Mouse (Mus musculus) hindbrain, embryonic 16.5 days (tissue): ENCODE measurements around the gene Cpn1. TPM values are rescaled to one million over a fixed set of nuclear protein-coding genes. Genes with fewer than 3 reads are reported as not detected.

ENCODE experiments used
- ATAC-seq: fragments of 200-750 bp; cut with Nextera tagmentation; 2 replicates; pipeline ENCODE4 v1.8.0; 2017; ENCODE audit warnings: moderate TSS enrichment, moderate library complexity
- H3K27ac ChIP-seq: fragments of 300-500 bp; sonication (generic); 2 replicates; pipeline ENCODE4 v1.5.1; 2014; ENCODE audit warnings: low read depth, mild to moderate bottlenecking, control low read depth, low read length, moderate library complexity
- H3K27me3 ChIP-seq: fragments of 300-500 bp; sonication (generic); replicated peaks from 2 replicates; pipeline ENCODE4 v1.6.1; 2014; ENCODE audit warnings: low read length; ENCODE audit not compliant: control insufficient read depth, insufficient read depth
- H3K36me3 ChIP-seq: fragments of 300-500 bp; sonication (generic); 2 replicates; pipeline ENCODE4 v1.6.1; 2014; ENCODE audit warnings: mild to moderate bottlenecking, low read length, moderate library complexity, mixed read lengths; ENCODE audit not compliant: control insufficient read depth, insufficient read depth
- H3K4me1 ChIP-seq: fragments of 300-500 bp; sonication (generic); 2 replicates; pipeline ENCODE4 v1.6.1; 2014; ENCODE audit warnings: low read depth, low read length; ENCODE audit not compliant: control insufficient read depth, insufficient read depth
- H3K4me2 ChIP-seq: fragments of 300-500 bp; sonication (generic); 2 replicates; pipeline ENCODE4 v1.6.1; 2014; ENCODE audit warnings: mild to moderate bottlenecking, low read length, control low read depth, moderate library complexity
- H3K4me3 ChIP-seq: fragments of 300-500 bp; sonication (generic); 2 replicates; pipeline ENCODE4 v1.5.1; 2014; ENCODE audit warnings: mild to moderate bottlenecking, low read length, control low read depth, moderate library complexity
- H3K9ac ChIP-seq: fragments of 300-500 bp; sonication (generic); 2 replicates; pipeline ENCODE4 v1.6.1; 2014; ENCODE audit warnings: low read depth, mild to moderate bottlenecking, control low read depth, low read length, moderate library complexity
- H3K9me3 ChIP-seq: fragments of 300-500 bp; sonication (generic); 2 replicates; pipeline ENCODE4 v1.6.1; 2014; ENCODE audit warnings: mild to moderate bottlenecking, low read length, moderate library complexity; ENCODE audit not compliant: control insufficient read depth
- WGBS: fragments of 180-500 bp; shearing (Covaris S2); extraction: QIAGEN DNeasy Blood & Tissue Kit; methylation state at CpG from one replicate; pipeline ENCODE4 v1.1.7; 2014; 5-methylcytosine and 5-hydroxymethylcytosine counted together
- polyA plus RNA-seq: library from polyadenylated mRNA; unstranded; fragments of >200 nt; fragmentation: Nextera tagmentation; extraction: Ambion mirVana; gene quantifications from 2 replicates; pipeline ENCODE4 v1.2.1, GENCODE M21; 2015

The Cpn1 gene
- polyA plus RNA-seq, 1 experiment from 2014 or later, result 0.26 TPM

DNA sequence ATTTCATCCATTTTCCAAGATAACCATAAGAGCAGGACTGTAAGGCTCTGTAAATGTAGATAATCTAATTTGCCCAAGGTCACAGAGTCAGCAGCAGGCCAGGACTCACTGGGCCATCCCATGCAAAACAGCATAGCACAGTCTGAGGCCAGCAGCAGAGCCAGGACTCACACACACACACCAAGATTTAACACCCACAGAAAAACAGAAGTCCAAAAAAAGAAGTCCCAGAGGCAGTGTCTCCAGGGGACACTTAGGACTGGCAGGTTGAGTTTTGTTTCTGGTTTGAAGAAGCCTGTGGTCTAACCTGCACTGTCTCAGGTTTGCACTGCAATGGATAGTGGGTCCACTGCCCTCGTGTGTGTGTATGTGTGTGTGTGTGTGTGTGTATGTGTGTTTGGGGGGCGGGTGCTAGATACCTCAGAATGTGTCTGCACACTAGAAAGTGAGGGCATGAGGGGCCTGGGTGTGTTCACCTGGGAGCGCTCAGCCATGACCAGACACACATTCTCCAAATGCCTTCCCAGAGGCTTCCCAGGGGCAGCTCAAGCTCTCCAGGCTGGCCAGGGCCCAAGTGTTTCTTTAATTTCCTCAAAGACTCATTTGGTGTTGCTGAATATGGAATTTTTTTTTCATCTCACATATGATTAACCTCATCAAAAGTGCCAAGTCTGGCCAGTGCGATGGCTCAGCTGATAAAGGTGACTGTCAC lies 73.4 kb downstream of the Cpn1 start:
- Histone ChIP-seq H3K4me3 (no peak overlapping the region), H3K4me1 (no peaks in the 10 kb centered on the region), H3K27me3 (no peaks in the 10 kb centered on the region), H3K9me3 (no peaks in the 10 kb centered on the region), H3K36me3 (peaks cover 3% of the 10 kb centered on the region; the same call in 1 of the 2 replicates), H3K9ac (no peak overlapping the region), H3K27ac (no peak overlapping the region), H3K4me2 (no peak overlapping the region)
- 92% methylated on average over 4 of the region's 4 CpGs for WGBS
- ATAC-seq, result no peak

DNA sequence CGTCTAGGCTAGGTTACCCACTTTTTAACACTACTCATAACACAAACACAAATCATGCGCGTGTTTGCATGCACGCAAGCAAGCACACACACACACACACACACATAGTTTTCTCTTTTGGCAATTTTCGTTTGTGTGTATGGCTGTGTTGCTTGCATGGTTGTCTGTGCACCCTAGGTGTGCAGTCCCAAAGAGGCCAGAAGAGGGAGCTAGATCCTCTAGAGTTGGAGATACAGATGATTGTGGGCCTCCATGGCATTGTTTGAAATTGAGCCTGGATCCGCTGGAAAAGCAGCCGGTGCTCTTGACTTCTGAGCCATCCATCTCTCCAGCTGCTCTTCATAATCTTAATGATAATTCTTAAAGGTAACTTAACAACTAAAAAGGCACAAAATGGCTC lies 79.9 kb downstream of the Cpn1 start:
- no peak overlapping the region for H3K4me2 ChIP-seq
- H3K4me3 ChIP-seq, result no peak overlapping the region
- no peak overlapping the region for H3K27ac ChIP-seq
- H3K9ac ChIP-seq, result no peak overlapping the region
- peaks cover 13% of the 10 kb centered on the region for H3K36me3 ChIP-seq
- ATAC-seq, result no peak
- 97% methylated on average over 7 of the region's 7 CpGs for WGBS
- H3K27me3 ChIP-seq, result no peaks in the 10 kb centered on the region
- H3K4me1 ChIP-seq, result no peaks in the 10 kb centered on the region
- no peaks in the 10 kb centered on the region for H3K9me3 ChIP-seq

Other genes starting within 250 kb of the Cpn1 start
- 7.3 and 7.7 TPM in 2 replicates for gene Cutc, start 233.6 kb downstream of the Cpn1 start, polyA plus RNA-seq
- gene Cox15, start 233.6 kb downstream of the Cpn1 start, polyA plus RNA-seq, result 11.8 and 13.2 TPM in 2 replicates
- gene Abcc2, start 204.4 kb downstream of the Cpn1 start, polyA plus RNA-seq, result 0.04 and 0.12 TPM in 2 replicates
- gene Dnmbp, start 46.4 kb downstream of the Cpn1 start, polyA plus RNA-seq, result 8.1 and 8.9 TPM in 2 replicates
- gene Cyp2c23, start 42.7 kb upstream of the Cpn1 start, polyA plus RNA-seq, result 0.07 TPM in 1 of 2 replicates, not detected in the other
- gene Erlin1, start 83.2 kb upstream of the Cpn1 start, polyA plus RNA-seq, result 21.7 and 23.3 TPM in 2 replicates
- 54.3 and 57.0 TPM in 2 replicates for gene Chuk, start 120.9 kb upstream of the Cpn1 start, polyA plus RNA-seq
- 28.0 TPM in 2 replicates for gene Cwf19l1, start 149.3 kb upstream of the Cpn1 start, polyA plus RNA-seq
- 153 and 158 TPM in 2 replicates for gene Bloc1s2, start 159.9 kb upstream of the Cpn1 start, polyA plus RNA-seq
- gene Pkd2l1, start 205.9 kb upstream of the Cpn1 start, polyA plus RNA-seq, result 0.75 and 1.4 TPM in 2 replicates
- 4.9 and 6.6 TPM in 2 replicates for gene Scd3, start 216.7 kb upstream of the Cpn1 start, polyA plus RNA-seq